Mouse (Mus musculus) forebrain, embryonic 13.5 days (tissue): ENCODE measurements around the gene Rtn3. TPM values are rescaled to one million over a fixed set of nuclear protein-coding genes. Genes with fewer than 3 reads are reported as not detected.

Source experiments
- ATAC-seq: fragments of 200-750 bp; cut with Nextera tagmentation; 2 replicates; pipeline ENCODE4 v1.8.0; 2017
- H3K27ac ChIP-seq: fragments of 300-500 bp; sonication (generic); 2 replicates; pipeline ENCODE4 v1.5.1; 2015; ENCODE audit warnings: inconsistent platforms, mild to moderate bottlenecking, moderate library complexity
- H3K27me3 ChIP-seq: fragments of 300-500 bp; sonication (generic); 2 replicates; pipeline ENCODE4 v1.6.1; 2015; ENCODE audit warnings: mild to moderate bottlenecking, inconsistent platforms
- H3K36me3 ChIP-seq: fragments of 300-500 bp; sonication (generic); 2 replicates; pipeline ENCODE4 v1.6.1; 2015; ENCODE audit warnings: mild to moderate bottlenecking, inconsistent platforms; ENCODE audit not compliant: poor library complexity, severe bottlenecking
- H3K4me1 ChIP-seq: fragments of 300-500 bp; sonication (generic); 2 replicates; pipeline ENCODE4 v1.6.1; 2015; ENCODE audit warnings: inconsistent platforms
- H3K4me2 ChIP-seq: fragments of 300-500 bp; sonication (generic); 2 replicates; pipeline ENCODE4 v1.6.1; 2015; ENCODE audit warnings: inconsistent platforms, mild to moderate bottlenecking, moderate library complexity
- H3K4me3 ChIP-seq: fragments of 300-500 bp; sonication (generic); 2 replicates; pipeline ENCODE4 v1.5.1; 2015; ENCODE audit warnings: mild to moderate bottlenecking, inconsistent platforms
- H3K9ac ChIP-seq: fragments of 300-500 bp; sonication (generic); 2 replicates; pipeline ENCODE4 v1.6.1; 2015; ENCODE audit warnings: mild to moderate bottlenecking, inconsistent platforms
- H3K9me3 ChIP-seq: fragments of 300-500 bp; sonication (generic); replicated peaks from 2 replicates; pipeline ENCODE4 v1.6.1; 2016; ENCODE audit warnings: inconsistent platforms
- WGBS: fragments of 180-500 bp; shearing (Covaris S2); methylation state at CpG from one replicate; pipeline ENCODE4 v1.1.7; 2015; 5-methylcytosine and 5-hydroxymethylcytosine counted together
- microRNA-seq: library from miRNA; unstranded; fragments of <30 nt; microRNA quantifications from one replicate; pipeline ENCODE4, GENCODE M21; 2016
- polyA plus RNA-seq: library from polyadenylated mRNA; unstranded; fragments of >200 nt; fragmentation: Nextera tagmentation; extraction: Ambion mirVana; gene quantifications from 2 replicates; pipeline ENCODE4 v1.2.1, GENCODE M21; 2015

The Rtn3 gene
- polyA plus RNA-seq, 1 experiment from 2014 or later = 395 TPM

GRCm38 (mm10) chr19:7388488-7388887 lies 94.6 kb downstream of the Rtn3 start:
- Histone ChIP-seq H3K4me2 (no peak overlapping the region), H3K27ac (no peak overlapping the region), H3K36me3 (peaks cover 8% of the 10 kb centered on the region; the same call in 1 of the 2 replicates), H3K9ac (no peak overlapping the region), H3K27me3 (no peaks in the 10 kb centered on the region), H3K4me1 (peaks cover 11% of the 10 kb centered on the region), H3K9me3 (0 out of 2 replicates have a peak, but pooled peaks cover 14% of the 10 kb centered on the region), H3K4me3 (no peak overlapping the region)
- 87% methylated on average over 6 of the region's 6 CpGs for WGBS
- ATAC-seq = no peak

DNA sequence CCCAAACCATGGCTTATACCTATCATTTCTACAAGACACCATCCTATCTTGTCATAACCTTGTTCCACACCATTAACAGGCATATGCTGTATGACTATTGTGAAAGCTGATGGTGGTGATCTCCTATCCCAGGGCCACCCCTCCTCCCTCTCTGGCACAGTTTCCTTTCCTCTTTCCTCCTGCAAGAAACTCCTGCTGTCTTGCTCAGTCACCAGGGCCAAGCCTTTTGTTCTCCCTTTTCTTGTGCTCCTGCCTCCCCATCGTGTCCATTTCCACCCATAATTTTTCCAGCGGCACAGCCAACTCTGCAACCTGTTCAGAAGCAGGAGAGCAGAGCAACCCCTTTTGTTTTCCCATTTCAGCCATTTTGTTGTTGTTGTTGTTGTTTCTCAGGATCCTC lies 97.0 kb downstream of the Rtn3 start:
- no peak for ATAC-seq
- no peak overlapping the region for H3K9ac ChIP-seq

DNA sequence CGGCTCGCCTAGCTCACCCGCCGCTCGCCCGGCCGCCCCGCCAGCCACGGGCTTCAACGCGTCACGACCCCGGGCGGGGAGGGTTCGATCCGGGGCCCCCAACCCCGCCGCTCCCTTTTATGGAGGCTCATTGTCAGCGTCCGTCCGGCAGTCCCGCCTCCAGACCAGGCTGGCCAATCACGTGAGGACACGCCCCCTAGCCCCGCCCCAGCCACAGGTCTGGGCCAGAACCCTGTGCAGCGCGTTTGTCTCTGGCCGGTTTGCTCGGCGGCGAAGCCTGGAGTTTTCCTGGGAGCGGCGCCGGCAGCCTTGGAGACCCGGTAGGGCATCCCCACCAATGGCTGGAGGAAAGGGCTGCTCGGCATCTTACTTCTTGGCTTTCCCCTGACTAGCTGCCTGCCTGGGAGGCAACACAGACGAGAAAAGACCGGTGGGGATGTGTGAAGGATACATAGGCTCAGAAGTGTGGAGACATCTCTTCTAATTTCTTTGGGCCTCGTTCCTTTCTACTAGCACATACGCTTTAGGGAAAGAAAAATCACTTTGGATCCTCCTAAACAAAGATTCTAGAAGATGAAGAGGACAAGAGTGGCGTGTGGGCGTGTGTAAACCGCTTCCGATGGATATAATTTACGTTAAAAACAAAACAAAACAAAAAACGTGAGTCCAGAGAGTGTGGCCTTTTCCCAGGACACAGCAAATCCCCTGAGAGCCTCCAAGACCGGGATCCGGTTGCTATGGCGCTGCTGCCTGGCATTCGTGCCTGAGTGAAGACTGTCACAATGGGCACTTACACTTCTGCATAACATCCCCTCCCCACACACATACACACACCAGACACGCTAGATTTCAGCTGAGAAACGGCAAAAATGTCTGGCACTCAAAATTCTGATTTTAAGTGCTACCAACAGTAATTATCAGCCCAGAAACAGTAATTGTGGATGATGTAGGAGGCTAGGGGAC lies 99.9 kb downstream of the Rtn3 start, which contains the start of gene Spindoc:
Spindoc (minus strand) TSS at position 92 of the 963 bp plus-strand sequence.
- 0 out of 2 replicates have a peak, but pooled peaks cover 7% of the 10 kb centered on the region for H3K9me3 ChIP-seq
- H3K9ac ChIP-seq = peak within 1 kb of the TSS; percentile 97
- no peaks in the 10 kb centered on the region for H3K27me3 ChIP-seq
- peak within 1 kb of the TSS; percentile 96 for H3K27ac ChIP-seq
- peak within 1 kb of the TSS; percentile 92 for H3K4me3 ChIP-seq
- H3K4me2 ChIP-seq = peak within 1 kb of the TSS; percentile 75
- ATAC-seq = peak; percentile 99
- peaks cover 46% of the 10 kb centered on the region for H3K4me1 ChIP-seq
- H3K36me3 ChIP-seq = peaks cover 12% of the 10 kb centered on the region
- under 1% methylated on average over 52 of the region's 52 CpGs for WGBS

More for the DNA sequence above, 97.0 kb downstream of the Rtn3 start:
- Histone ChIP-seq H3K27ac (no peak overlapping the region), H3K9me3 (0 out of 2 replicates have a peak, but pooled peaks cover 14% of the 10 kb centered on the region), H3K27me3 (no peaks in the 10 kb centered on the region), H3K4me3 (no peak overlapping the region), H3K4me1 (peaks cover 22% of the 10 kb centered on the region), H3K4me2 (no peak overlapping the region), H3K36me3 (peaks cover 6% of the 10 kb centered on the region; the same call in 1 of the 2 replicates)
- WGBS = 23% methylated on average over 2 of the region's 2 CpGs

GRCm38 (mm10) chr19:7382248-7382902 lies 100.7 kb downstream of the Rtn3 start:
- Histone ChIP-seq H3K27ac (peak overlapping the region; percentile 96), H3K36me3 (peaks cover 12% of the 10 kb centered on the region), H3K27me3 (no peaks in the 10 kb centered on the region), H3K4me1 (peaks cover 49% of the 10 kb centered on the region), H3K9me3 (0 out of 2 replicates have a peak, but pooled peaks cover 7% of the 10 kb centered on the region), H3K4me3 (peak overlapping the region; percentile 92), H3K4me2 (peak overlapping the region; percentile 75), H3K9ac (peak overlapping the region; percentile 97)
- WGBS = under 1% methylated on average over 46 of the region's 60 CpGs
- peak; percentile 61 for ATAC-seq

DNA sequence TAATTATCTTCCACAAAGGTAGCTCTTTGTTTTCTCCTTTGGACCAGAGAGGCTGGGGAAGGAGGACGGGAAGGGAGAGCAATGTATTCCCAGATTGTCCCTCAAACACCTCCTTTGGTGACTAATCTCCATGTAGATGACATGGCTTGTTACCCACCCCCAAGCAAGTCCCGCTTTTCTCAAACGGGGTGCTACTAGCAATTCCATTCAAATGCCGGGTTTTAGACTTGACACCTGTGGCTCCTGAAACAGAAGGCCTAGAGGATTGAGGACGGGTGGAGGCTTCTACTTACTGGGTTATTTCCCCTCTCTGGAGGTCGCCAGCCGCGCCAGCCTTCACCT lies 101.2 kb downstream of the Rtn3 start:
- H3K4me3 ChIP-seq = peak overlapping the region; percentile 92
- H3K27ac ChIP-seq = peak overlapping the region; percentile 96
- ATAC-seq = no peak
- H3K4me2 ChIP-seq = peak overlapping the region; percentile 75
- peaks cover 12% of the 10 kb centered on the region for H3K36me3 ChIP-seq
- H3K9ac ChIP-seq = peak overlapping the region; percentile 97
- WGBS = 1% methylated on average over 8 of the region's 8 CpGs
- H3K9me3 ChIP-seq = 0 out of 2 replicates have a peak, but pooled peaks cover 7% of the 10 kb centered on the region
- H3K27me3 ChIP-seq = no peaks in the 10 kb centered on the region
- peaks cover 50% of the 10 kb centered on the region for H3K4me1 ChIP-seq

DNA sequence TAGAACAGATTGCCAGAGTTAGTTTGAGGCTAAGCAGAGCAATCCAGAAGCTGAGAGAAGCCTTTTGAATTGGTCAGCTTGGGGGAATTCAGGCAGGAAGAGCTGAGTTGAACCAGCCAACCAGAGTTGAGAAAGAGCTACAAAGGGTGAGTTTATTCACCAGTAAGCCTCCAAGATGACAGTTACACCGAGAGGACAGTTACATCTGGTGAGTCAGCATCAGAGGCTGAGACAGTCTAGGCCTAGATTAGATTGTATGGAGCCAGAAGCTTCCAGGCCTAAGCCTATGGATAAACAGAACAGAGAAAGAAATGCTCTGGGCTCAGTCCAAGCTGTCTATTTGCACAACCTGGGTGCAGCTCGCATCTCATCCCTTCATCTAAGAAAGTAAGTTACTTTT lies 105.4 kb downstream of the Rtn3 start:
- H3K27ac ChIP-seq = no peak overlapping the region
- H3K9ac ChIP-seq = no peak overlapping the region
- no peak overlapping the region for H3K4me2 ChIP-seq
- H3K9me3 ChIP-seq = no peaks in the 10 kb centered on the region
- no peaks in the 10 kb centered on the region for H3K27me3 ChIP-seq
- peaks cover 37% of the 10 kb centered on the region for H3K4me1 ChIP-seq
- no peak overlapping the region for H3K4me3 ChIP-seq
- no peak for ATAC-seq
- peaks cover 44% of the 10 kb centered on the region for H3K36me3 ChIP-seq
- WGBS = 86% methylated on average over 2 of the region's 2 CpGs

Small RNA genes lying within 50 kb of the gene (microRNA-seq; reads per million reads assigned to microRNA genes)
- gene Mir6991 = 5.4 reads per million, percentile 15 among the genes with 10 or more reads in this experiment

Other genes with a start within 250 kb of the Rtn3 start
- 71.1 and 80.5 TPM in 2 replicates for gene Naa40, start 242.1 kb downstream of the Rtn3 start, polyA plus RNA-seq
- gene Rcor2, start 216.0 kb downstream of the Rtn3 start, polyA plus RNA-seq = 58.1 and 60.6 TPM in 2 replicates
- 38.3 and 39.0 TPM in 2 replicates for gene Mark2, start 141.4 kb downstream of the Rtn3 start, polyA plus RNA-seq
- 42.1 and 47.5 TPM in 2 replicates for gene Spindoc, start 100.3 kb downstream of the Rtn3 start, polyA plus RNA-seq
- gene 2700081O15Rik, start 65.7 kb downstream of the Rtn3 start, polyA plus RNA-seq = 16.7 and 18.2 TPM in 2 replicates
- gene Atl3, start 10.8 kb upstream of the Rtn3 start, polyA plus RNA-seq = 6.8 and 8.3 TPM in 2 replicates
- gene Pla2g16, start 74.2 kb upstream of the Rtn3 start, polyA plus RNA-seq = 5.8 and 6.6 TPM in 2 replicates
- gene Lgals12, start 123.9 kb upstream of the Rtn3 start, polyA plus RNA-seq = 0.13 and 0.16 TPM in 2 replicates
- not detected in 2 replicates for gene Hrasls5, start 129.3 kb upstream of the Rtn3 start, polyA plus RNA-seq
- gene Slc22a19, start 228.0 kb upstream of the Rtn3 start, polyA plus RNA-seq = not detected in 2 replicates